Mouse (Mus musculus): Measurements from ENCODE around the gene Neurod2.

The Neurod2 gene

DNA sequence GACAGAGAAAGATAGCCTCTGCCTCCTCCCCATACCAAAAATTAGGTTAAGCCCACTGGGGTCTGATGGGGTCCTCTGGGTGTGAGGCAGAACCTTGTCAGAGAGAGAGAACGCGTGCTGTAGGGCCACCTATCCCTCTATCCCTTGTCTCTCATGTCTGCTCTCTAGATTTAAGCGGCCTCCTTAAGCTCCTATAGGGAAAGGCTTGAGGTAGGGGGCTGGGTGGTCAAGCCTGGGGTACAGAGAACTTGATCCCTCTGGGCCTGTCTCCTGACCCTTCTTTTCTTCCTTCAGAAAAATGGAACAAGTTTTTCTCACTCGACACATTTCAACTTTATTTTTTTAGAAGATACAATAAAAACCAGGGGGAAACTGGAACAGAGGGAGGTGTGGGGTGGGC is 3.4 kb upstream of the Neurod2 start:
- DNase-seq (ENCODE audit: low read depth, low spot score): no peak

DNA sequence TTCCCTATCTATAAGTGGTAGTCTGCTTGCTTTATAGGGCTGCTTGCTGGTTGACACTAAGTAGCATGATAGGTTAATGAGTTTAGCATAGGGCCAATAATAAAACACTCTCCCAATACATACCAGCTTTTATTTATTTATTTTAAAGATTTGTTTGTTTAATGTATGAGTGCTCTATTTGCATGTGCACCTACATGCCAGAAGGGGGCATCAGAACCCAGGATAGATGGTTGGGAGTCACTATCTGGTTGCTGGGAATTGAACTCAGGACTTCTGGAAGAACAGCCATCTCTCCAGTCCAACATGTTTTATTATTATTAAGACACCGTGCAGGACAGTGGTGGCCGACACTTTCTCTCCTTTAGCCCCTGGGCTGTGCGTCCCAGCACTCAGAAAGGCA is 2.7 kb upstream of the Neurod2 start:
- DNase-seq (ENCODE audit: low read depth, low spot score): no peak

DNA sequence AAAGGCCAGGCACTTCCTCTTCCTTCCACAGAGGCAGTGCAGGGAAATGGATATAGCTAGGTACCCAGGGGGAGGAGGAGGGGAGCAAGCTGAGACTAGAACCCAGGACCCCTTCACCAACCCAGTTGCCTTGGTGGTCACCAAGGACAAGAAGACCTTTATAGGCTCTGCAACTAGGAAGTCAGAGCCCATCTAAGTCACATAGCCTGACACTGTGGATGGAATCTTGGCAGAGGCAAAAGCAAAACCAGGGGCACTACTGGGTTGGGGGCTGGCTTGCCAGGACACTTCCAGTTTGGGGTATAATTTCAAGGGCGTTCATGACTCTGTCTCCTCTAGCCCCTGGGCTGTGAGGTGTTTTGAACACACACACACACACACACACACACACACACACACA is 2.0 kb upstream of the Neurod2 start:
- DNase-seq (ENCODE audit: low read depth, low spot score): no peak

DNA sequence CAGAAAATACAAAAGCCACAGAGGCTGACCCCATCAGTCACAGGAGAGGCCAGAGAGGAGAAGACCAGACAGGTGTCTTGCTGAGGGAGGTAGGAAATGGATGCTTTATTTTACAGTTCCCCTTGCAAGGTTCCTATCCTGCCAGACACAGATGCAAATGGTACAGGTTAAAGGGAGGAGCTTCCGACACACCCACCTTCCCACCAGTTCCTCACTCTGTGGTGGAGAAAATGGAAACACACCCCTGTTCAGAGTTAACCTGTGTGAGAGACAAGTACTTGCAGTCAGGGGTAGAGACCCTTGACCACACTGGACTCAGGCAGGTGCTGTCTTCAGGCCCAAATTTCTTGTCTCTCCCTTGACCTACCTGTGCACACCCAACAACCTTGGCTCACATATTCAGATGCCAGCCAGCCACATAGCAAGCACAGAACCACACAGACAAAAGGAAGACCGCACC is 1.3 kb upstream of the Neurod2 start:
- DNase-seq (ENCODE audit: low read depth, low spot score): no peak

DNA sequence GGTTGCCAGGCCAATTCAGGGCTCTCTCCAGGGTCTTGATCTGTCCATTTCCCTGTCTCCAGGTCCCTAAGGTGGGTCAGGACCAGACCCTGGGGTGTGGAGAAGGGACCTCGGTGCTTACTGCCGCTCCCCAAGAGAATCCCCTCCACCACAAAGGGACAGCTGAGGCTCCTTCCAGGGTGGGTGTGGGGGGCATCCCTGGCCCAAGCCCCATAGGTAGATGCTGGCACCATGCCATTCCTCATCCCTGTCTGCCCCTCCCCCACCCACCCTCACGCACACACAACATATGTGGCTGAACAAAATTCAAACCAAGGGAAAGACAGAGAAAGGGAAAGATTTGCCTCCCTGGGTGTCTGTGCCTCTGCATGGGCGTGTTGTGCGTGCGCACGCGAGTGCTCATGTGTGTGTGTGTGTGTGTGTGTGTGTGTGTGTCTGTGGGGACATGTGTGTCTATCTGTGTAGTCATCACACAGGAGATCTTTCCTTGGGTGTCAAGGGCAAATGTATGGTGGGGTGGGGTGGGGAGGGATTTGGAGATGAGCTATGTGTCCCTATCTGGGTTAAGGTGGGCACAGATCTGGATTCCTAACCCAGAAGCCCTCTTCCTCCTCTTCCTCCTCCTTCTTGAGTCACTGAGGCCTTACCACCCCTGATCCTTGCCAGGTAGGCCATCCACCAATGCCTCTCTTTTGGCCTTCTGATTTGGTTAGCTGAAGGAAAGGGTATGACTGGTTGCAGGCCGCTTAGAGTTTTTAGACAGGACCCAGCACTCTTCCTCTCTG is 704 bp upstream of the Neurod2 start:
- DNase-seq (ENCODE audit: low read depth, low spot score): no peak

DNA sequence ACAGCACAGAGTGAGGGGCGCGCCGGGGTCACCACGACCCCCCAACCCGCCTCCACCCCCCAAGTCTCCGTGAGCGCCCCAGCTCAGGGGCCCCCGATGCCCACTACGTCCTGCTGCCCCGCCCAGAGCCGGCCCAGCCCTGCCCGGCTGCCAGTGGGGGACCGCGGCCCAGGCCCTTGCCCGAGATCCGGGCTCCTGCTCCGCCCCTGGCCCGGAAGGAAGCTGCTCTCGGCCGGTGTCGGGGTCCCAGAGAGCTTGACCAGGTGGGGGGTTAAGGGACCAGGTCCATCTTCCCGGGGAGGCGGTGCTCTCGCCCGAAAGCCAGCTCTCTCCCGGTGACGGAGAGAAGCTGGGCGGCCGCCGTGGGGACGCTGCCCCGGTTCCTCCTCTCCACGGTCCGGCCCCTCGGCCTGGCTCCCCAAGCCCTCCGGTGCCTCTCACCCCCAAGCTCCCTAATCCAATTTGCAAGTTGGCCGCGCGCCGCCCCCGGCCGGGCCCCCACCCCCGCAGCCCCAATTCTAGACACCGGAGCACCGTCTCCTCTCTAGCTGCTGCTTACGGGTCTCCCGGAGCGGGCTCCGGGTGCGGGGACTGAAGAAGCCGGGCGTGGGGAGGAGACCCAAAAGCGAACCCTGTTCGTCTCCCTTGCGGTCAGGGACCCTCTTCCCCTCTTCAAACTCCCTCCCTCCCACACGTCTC is 928 bp downstream of the Neurod2 start:
- DNase-seq (ENCODE audit: low read depth, low spot score): no peak

DNA sequence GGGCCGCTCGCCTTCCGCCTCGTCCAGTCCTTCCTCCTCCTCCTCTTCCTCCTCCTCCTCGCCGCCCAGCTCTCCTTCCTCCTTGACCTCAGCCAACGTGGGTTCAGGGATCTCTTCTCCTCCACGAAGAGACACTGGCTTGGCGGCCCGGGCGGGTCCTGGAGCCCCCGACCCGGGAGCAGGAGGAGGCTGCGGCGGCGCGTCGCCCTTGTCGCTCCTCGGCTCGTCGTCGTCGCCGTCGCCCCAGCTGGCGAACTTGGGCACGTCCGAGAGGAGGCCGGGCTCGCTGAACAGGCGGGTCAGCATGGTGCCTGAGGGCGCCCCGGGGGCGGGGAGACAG is 1.4 kb downstream of the Neurod2 start:
- DNase-seq (ENCODE audit: low read depth, low spot score): no peak

DNA sequence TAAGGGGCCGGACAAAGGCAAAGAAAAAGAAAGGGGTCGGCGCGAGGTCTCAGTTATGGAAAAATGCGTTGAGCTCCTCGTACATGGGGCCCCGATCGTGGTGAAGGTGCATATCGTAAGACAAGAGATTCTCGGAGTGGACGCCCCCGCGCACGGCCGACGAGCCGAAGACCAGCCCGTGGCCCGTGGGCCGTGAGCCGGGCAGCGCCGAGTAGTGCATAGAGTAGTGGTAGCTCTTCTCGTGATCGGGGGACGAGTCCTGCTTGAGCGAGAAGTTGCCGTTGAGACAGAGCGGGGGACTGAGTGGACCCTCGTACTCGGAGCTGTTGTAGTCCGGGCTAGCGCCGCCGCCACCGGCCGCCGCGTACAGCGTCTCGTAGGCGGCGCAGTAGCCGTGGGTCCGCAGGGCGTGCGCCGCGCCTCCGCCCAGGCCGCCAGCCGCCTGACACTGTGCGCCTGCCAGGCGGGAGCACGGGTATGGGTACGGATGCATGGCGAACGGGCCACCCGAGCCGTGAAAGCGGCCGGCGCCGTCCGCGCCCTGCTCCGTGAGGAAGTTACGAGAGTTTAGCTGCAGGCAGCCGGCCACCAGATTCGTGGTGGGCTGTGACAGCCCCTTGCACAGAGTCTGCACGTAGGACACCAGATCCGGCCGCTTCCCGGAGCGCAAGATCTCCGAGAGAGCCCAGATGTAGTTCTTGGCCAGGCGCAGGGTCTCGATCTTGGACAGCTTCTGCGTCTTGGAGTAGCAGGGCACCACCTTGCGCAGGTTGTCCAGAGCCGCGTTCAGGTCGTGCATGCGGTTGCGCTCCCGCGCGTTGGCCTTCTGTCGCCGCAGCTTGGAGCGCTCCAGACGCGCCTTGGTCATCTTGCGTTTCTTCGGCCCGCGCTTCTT is 2.1 kb downstream of the Neurod2 start:
- no peak for DNase-seq (ENCODE audit: low read depth, low spot score)

DNA sequence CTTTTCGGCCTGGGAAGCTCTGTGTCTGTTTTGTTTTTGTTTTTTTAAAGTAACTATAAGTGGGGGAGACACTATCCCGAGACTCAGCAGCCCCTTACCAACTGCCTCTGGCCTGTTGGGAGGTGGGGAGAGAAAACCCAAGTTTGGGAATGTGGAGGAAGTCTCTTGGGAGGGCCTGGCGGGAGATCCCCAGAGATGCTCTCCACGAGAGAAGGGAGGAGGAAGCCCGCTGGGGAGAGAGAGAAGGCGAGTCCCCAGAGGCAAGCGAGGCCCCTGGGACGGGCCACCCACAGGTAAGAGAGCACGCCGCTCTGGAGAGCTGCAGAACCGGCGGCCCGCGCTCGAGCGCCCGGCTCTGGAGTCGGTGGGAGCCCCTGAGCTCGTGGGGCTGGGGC is 2.7 kb downstream of the Neurod2 start:
- no peak for DNase-seq (ENCODE audit: low read depth, low spot score)

DNA sequence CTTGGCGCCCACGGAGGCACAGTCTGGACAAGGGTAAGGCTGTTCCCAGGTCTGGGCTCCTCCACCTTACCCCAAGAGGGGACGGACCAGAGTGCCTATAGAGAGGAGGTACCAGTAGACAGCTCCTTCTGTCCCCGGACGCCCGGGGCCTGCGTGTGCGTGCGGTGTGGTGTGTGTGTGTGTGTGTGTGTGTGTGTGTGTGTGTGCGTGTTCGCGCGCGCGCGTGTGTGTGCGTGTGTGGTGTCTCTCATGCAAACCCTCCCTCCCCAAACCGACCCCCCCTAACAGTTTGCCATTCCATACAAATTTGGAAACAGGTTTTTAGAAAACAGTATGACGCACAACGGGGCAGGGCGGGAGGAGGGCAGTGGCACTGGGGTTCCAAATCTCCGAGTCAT is 3.6 kb downstream of the Neurod2 start:
- no peak for DNase-seq (ENCODE audit: low read depth, low spot score)

DNA sequence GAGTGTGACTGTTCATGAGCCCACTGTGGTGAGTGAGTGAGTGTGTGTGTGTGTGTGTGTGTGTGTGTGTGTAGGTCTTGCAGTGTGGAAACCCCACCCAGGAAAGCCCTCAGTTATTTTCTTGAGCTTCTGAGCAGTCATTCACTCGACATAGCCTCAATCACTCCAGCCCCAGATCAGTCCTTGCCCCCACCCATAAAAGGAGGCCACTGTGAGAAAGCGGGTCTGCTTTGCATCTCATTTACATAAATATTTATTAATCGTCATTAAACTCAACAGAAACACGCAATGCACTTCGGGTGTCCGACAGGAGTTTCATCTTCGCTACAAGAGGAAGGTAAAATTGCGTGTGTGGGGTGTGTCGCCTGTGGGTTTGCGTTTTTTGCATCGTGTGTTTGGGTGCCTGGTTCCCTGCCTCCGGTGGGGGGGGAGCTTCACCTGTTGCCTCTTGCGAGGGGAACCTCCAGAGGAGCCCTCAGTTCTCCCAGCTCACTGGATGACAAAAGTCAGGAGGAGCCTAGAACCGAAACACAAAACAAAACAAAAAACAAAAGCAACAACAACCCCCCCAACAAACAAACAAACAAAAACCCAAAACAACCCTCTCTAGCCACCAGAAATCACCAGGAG is 4.1 kb downstream of the Neurod2 start:
- no peak for DNase-seq (ENCODE audit: low read depth, low spot score)

DNA sequence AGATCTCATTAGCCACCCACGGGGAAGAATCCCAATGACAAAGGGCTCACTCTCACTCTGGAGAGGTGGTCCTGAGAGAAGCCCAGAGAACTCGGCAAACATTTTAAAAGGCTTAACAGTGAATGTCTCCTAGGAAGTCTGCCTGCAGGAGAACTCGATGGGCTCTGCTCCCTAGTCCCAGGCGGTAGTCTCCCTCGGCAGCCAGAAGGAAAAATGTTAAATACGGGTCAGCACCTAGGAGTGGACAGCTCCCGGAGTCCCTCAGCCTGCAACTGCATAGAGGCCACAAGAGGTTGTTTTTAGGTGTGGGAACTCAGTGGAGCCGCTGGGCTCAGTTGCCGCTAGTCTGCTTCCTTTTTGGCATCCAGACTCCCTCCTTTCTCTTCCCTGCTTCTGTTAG is 5.5 kb downstream of the Neurod2 start:
- DNase-seq (ENCODE audit: low read depth, low spot score): no peak

DNA sequence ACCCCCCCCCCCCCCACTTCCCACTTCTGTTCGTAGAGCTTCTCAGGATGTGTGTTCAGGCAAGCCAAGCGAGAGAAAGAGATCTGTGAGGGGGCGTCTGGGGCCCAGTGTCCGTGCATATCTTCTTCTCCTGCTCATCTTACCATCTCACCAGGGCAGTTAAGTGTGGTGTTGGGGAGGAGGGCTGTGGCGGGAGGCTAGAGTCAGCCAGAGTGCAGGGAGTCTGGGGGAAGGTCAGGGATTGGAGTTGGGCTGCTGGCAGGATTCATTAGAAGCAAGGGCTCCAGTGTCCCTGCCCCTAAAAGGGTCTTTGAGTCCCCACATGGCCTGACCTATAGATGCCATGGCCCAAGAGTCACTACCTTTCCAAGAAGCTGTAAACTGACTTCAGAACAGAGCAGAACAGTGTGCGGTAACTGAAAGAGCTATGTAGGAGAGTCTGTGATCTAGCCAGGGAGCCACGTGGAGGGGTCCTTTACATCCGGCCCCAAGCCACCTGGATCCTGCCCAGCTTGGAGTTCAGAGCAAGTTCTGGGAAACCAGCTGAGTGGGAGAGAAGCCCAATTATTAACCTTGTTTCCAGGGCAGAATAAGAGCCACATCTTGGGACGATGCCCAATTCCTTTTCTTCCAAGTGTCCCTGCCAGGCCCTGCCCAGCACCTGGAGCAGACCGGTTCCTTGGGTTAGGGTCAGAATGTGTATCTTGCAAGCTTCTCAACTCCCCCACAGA is 6.1 kb downstream of the Neurod2 start:
- DNase-seq (ENCODE audit: low read depth, low spot score): no peak

DNA sequence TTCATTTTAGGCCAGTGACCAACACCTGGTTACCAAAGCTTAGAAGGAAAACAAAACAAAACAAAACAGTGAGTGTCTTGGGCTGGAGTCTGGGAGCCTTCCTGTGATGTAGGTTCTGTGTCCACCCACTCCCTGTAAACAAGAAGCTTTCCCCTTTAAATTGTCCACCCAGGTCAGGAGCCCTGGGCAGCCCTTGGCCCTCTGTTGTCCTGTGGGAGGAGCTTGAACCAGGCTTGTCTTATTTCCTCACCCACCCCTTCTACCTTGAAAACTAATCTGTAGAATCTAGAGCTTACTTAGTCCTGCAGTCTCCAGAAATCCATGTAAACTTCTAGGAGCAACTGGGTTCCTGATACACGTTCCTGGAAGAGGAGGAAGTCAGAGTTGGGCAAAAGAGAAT is 7.3 kb downstream of the Neurod2 start:
- no peak for DNase-seq (ENCODE audit: low read depth, low spot score)

DNA sequence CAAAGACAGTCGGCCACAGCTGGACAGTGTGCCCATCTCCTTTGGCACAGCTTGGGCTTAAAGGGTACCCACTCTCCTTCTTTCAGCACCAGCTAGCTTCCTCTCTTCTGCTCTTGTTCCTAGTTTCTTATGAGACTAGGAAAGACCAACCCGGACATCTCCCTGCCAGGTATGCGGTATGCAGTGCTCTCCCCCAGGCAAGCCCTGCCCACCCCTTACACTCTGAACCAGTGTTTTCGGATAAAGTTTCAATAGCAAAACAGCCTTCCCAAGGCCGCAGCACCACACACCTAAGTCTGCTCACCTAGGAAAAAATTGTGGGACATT is 7.8 kb downstream of the Neurod2 start:
- DNase-seq (ENCODE audit: low read depth, low spot score): no peak

DNA sequence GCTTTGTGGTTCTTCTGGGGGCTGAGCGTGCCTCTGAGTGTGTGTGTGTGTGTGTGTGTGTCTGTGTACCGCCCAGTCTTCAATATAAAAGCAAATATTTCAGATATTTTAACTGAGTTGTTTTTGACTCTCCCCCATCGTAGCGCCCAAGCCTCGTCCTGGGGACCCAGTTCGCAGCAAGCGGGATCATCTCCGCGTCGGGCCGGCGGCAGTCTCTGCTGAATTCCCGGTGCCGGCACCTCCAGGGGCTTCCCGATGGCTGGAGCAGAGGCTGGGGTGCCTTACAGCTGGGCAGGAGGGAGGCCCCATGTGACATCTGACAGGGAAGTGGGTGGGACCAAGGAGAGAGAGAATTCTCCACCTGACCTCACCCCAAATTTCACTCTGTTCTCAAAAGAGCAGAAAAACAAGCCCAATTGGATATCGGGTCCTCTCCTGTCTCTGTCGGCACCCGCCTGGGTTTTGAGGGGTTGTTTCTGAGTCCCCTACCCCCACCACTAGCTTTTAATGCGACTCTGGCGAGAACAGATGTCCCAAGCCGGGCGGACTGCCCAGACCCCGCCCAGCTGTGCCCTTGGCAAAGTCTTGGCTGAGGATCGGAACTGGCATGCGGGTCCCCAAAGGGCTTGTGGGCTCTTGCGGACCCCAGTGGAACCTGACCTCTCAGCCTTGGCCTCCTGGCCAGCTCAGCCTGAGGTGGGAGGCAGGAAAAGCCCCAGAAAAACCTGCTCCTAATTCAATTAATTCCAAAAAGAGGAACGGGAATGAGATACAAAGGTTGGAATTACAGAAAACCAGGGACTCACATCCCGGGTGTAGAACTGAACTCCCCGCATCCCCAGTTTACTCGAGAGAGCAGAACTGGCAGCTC is 8.4 kb downstream of the Neurod2 start:
- no peak for DNase-seq (ENCODE audit: low read depth, low spot score)

DNA sequence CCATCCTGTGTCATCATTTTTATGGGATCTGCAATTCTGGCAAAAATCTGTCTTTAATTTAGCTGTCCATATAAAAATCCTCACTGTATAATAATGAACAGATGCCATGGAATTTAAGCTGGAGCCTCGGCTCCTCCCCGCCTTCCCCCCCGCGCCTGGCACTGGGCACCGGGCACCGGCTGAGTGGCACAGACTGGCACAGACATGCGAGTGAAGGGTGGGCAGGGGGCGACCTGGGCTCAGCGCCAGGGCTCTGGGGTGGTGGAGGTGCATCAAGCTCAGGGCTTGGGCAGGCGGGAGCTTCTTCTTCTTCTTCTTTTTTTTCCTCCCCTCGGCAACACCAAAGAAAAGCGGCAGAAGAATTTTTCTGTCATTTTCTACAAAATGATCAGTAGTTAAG is 9.1 kb downstream of the Neurod2 start:
- DNase-seq (ENCODE audit: low read depth, low spot score): no peak

DNA sequence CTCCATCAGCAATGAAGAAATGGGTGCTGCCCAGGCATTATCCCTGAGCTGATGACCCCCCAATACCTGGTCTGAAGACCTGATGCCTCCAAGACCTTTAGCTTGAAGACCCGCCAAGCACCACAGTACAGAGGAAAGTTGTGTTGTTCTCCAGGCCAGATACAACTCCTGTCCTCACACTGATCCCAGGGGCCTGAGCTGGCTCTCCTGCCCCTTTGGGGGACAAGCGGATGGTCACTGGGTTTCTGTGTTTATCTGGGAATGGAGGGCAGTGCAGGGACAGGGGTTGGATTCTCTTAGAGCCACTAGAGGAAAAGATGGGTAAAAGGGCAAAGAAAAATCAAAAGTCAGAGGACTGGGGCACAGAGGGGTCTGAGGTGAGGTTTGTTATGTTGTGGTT is 9.5 kb downstream of the Neurod2 start:
- no peak for DNase-seq (ENCODE audit: low read depth, low spot score)

DNA sequence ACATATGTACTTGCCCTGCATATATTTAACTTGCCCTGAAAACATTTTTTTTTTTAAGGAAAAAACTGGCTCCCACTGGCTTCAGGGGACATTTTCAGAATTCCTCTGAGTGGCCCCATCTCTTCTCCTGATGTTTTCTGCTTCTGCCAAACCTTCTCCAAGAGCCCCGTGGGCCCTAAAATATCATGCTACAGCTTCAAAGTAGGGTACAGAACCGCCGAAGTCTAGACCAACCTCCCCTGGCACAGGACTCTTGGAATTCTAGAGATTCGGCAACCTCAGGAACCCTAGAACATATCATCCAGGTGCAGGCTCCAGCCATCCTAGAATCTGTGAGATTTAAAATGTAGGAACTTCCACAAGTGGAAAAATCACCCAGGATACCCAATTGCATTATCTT is 9.9 kb downstream of the Neurod2 start:
- DNase-seq (ENCODE audit: low read depth, low spot score): no peak

DNA sequence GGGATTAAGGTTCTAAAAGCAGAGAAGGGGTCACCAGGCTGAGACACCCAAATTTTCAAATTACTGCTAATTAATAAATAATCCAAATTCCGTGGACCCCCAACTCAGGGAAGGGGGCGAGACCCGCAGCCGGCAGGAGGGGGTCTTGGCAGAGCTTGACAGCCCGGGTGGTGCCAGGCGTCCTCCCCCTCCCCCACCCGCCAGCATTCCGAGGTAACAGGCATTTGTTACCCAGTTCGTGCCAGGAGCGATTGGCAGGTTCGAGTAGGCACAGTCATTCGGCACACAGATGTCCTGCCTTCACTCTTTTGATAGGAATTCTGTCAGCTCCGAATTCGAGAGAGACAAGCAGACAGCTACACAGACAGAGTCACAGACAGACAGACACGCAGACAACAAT is 10.3 kb downstream of the Neurod2 start:
- DNase-seq (ENCODE audit: low read depth, low spot score): no peak

Measured in CD4-positive helper T cell, adult 2 months (primary cell).